Mouse (Mus musculus) layer of hippocampus, adult 9-11 months (tissue): ENCODE measurements around the gene Dnmt3b.

ENCODE experiments used
- DNase-seq: peaks from one replicate; pipeline ENCODE4 v3.0.0; 2022

Gene Dnmt3b

DNA sequence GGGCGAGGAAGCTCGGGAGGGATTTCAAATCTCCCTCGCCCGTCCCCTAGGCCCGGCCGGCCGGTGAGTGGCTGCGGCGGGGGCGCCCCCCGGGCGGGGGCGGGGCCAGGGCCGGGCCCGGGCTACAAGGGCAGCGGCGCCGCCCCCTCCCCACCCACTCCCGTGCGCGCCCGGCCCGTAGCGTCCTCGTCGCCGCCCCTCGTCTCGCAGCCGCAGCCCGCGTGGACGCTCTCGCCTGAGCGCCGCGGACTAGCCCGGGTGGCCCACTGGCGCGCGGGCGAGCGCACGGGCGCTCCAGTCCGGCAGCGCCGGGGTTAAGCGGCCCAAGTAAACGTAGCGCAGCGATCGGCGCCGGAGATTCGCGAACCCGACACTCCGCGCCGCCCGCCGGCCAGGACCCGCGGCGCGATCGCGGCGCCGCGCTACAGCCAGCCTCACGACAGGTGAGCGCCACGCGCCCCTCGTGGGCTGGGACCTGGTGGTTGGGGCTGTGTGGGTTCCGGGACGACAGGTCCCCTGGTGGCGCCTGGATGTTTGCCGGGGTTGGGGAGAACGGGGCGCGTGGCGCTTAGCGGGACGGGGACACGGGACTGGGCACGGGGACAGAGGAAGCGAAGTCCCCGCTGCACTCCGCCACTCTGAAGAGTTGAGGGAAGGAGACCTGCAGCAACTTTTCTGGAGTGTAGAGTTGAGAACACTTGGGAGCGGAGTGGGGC, at the start of gene Dnmt3b:
TSS of gene Dnmt3b (plus strand) at position 153 of the 716 bp plus-strand sequence.
- no peak for DNase-seq

DNA sequence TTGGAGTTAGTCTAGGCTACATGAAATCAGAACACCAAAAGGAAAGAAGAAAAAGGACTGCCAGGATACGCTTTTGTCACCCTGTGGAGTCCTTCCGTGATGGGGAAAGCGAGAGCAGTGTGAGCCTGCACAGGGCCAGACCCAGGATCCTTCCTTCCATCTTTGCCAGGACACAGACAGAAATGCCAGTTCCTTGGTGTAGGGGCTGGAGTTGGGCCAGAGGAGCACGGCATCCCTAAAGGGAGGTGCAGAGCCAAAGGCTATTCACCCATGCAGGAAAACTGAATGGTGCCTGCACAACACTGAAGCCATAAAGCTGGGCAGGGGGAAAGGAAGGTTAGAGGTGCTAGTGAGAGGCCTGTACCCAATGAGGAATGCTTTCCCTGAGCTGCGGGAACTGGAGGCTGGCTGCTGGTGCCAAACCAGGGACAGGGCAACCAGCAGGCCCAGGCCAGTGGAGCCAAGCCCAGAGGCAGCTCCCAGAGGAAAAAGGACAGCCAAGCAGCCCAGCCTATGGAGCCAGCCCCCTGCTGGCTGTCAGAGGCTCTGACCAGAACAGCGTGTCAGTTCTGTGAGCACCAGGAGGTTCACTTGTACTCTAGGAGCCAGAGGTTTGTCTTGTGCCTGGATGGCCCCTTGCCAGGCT, 49.1 kb upstream of the Dnmt3b start:
- peak; percentile 23 for DNase-seq

DNA sequence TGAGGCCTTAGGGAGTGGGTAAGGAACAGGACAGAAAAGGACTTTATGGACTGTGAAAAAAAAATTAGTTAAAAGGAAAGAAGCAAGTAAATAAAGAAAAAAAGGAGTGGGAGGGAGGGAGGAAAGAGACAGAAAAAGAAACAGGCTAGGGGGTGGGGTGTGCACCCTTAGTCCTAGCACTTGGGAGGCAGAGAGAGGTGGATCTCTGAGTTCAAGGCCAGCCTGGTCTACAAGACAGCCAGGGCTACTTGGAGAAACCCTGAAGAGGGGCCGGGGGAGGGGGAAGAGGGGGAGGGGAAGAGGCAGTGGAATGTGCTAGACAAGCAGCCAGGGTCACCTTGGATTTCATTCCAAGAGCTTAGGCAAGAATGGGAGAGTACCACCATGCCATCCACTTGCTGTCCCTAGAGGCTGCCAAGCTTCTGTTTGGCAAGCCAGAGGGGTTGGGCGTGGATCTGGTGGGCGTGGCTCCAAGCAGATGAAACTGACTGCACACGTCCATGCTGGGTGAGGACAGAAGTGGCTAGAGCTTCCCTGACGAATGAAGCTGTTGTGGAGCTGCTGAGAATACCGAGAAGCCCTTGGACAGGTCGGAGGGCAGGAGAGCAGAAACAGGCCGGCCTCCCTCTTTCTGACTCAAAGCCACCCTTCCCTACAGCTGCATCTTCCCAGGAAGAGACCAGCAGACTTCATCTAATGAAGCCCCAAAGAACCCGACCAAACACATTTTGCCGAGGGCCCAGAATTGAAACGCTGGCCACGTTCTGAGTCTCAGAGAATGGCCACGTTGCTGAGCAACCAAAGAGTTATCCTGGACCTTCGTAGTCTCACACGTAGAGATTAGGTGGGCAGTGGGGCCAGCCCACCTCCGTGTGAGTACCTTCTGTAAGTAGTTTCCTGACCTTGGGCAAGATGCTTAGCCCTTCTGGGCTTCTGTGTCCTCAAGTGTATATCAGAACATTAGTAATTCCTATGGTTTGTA, 48.3 kb upstream of the Dnmt3b start:
- DNase-seq = peak; percentile 32

DNA sequence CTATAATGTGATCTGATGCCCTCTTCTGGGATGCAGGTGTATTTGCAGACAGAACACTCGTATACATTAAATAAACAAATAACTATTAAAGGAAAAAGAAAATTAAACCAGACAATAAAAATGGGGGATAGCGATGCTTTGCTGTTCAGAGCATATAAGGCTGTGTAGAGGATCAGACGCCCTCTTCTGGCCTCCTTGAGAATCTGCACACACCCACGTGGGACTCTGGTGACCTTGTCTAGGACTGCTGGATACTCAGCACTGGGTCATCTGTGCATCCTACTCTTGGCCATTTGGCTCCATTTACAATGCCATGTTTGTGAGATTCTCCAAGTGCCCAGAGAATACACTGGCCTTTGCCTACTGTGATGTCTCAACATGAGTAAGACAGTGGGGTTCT, 45.5 kb upstream of the Dnmt3b start:
- no peak for DNase-seq

DNA sequence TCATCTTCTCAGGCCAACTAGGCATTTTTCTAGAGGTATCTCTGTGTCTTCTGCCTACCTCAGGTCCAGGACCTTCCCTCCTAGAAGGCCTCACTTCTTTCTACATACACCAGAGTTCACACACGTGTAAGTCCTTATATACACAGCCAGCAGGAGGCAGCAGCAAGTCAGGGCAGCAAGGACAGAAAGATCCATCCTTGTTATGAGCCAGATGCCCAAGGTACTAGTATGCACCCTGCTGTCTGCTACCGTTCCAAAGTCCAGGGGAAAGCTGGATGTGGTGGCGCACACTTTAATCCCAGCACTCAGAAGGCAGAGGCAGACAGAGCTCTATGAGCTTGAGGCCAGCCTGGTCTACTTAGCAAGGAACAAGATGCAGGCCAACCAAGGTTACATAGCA, 42.8 kb upstream of the Dnmt3b start:
- DNase-seq = no peak

DNA sequence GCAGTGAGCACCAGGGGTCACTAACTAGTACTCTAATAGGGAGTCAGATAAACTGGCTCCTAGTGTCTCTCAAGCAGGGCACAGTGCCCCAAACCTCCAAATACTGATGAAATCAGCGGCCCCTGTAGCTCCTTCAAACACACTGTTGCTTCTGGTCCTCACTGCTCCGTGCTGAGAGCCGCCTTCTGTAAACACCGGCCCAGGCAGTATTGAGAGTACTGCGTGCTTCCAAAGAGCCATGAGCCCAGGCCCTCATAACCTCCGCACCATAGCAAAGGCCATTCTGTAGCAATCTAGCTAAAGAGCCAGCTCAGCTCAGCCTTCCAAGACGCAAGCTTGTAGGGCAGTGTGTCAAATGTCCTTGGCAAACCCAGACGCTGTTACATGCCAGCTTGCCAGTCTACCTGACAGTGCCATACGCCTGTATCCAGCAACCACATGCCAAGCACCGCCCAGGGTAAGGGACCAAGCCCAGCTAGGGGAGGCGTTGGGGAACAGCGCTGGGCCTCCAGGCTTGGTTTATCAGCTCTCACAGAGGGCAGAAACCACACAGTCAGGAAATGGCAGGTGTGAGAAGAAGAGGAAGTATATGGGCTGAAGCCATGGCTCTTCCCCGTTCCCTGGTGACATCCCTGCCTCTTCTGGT, 41.3 kb upstream of the Dnmt3b start:
- DNase-seq = no peak

DNA sequence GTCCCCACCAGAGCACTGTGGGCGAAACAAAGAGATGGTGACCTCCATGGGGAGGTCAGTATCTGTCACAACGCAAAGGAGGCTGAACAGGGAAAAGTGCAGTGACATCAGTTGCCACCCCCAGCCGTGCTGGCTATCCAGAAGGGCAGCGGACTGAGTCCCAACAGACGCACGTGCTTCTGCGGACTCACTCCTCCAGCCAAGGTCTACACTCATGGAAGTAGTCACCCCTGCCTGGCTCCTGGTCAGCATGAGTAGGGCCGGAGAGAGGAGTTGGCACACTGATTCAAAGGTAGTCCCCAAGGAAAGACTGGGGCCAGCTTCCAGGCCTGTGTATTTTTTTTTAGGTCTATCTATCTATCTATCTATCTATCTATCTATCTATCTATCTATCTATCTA, 40.2 kb upstream of the Dnmt3b start:
- no peak for DNase-seq

DNA sequence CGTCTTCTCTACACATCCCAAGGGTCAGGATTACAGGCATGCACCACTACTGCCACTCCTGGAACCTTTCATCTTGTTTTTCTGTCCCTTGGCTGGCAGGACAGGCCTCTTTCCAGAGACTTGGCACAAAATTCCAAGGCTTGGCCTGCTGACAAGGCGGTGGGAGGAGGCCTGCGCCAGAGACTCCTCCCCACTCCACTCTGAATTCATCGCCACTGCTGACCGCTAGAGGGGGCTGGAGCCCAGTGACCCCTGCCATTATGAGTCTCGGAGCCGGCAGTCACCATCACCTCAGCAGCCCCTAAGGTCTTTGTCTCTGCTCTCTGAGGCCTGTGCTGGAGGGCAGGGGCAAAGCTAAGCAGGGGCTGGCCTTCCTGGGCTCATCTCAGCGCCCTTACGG, 39.7 kb upstream of the Dnmt3b start:
- peak; percentile 78 for DNase-seq

DNA sequence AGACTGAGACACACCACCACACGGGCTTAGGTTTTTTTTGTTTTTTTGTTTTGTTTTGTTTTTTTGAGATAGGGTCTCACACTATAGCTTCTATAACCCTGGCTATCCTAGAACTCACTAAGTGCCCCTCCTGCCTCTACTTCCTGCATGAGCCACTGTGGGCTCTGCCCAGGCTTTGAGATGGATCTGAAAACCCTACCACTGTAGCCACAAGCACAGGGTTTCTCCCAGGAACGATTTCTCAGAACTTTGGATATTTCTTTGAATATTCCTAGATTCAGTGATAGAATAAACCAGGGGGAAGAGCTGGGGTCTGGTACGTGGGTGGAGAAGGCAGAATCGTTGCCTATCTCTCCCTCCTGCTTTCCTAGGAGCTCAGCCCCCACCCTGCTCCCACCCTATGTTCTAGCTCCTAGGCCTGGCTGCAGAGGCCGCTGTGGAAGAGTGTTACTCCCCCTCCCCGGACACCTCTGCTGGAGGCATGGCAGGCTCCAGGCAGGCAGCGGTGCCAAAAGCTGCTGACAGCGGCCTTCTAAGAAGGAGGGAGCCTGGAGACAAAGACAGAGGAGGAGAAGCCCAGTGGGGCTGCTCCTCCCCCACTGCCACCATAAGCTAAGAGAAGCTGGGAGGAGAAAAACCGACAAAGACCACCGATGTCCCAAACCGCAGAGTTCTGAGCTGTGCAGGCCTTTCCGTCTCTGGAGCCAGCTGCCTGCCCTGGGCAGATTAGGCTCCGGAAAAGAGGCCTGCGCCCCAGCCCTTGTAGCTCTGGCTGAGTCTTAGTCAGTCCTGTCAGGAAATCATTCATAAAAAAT, 38.6 kb upstream of the Dnmt3b start:
- DNase-seq = no peak

DNA sequence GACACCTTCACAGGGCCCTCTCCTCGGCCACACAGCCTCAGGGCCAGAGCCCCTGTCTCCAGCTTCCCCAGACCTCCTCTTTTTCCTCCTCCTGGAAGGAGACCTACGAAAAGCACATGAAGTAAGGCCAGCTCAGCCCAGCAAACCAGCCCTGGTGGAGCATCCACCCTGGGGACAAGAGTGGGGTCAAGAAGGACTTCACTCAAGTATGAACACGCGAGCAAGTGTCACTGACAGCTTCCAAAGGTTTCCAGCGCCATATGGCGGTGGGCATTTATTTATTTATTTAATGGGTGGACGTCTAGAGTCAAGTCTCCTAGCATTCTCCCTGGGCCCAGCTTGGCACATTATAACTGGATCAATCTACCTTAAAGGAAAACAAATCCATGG, 38.0 kb upstream of the Dnmt3b start:
- no peak for DNase-seq

DNA sequence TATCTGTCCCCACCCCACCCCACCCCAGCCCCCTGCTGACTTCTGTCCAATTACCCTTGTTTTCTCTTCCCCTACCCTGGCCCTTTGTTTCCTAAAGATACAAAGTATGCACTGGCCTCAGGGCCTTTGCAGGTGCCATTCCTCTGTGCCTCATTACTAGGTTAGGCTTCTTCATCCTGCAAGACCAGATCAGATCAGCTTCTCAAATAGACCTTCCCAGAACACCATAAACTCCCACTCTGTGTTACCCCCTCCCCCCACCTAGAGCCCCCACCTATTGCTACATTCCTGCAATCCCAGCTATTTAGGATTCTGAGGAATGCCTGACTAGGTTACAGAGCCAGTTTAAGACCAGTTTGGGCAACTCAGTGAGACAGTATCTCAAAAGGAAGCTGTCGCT, 37.5 kb upstream of the Dnmt3b start:
- no peak for DNase-seq

DNA sequence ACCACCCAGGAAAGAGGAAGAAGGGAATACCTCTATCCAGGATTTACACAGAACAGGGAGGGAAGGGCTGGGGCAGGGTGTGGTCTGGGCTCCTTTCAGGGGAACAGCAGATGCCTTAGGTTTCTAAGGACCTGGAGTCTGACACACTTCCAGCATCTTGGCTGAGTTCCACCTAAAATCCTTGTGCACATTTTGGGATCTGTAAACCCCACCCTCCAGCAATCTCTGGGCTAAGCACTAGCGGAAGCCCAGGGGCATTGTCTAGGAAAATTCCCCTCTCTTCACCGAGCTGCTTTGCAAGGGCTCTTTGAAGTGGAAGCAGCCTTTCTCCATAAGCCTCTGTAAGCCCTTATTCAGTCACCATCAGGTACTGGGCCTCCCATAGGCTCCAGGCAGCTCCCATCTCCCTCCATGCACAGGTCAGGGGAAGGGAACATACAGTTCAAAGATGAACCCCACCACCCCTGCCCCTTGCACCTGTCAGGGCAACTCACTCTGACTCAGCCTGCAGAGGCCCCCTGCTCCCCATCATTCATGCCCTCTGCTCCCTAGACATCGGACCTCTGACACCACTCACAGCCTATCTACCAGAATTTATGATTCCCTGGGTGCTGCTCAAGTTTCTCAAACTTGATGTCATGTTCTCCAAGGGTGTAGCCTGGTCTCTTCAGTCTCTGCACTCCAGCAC, 36.5 kb upstream of the Dnmt3b start:
- DNase-seq = no peak

DNA sequence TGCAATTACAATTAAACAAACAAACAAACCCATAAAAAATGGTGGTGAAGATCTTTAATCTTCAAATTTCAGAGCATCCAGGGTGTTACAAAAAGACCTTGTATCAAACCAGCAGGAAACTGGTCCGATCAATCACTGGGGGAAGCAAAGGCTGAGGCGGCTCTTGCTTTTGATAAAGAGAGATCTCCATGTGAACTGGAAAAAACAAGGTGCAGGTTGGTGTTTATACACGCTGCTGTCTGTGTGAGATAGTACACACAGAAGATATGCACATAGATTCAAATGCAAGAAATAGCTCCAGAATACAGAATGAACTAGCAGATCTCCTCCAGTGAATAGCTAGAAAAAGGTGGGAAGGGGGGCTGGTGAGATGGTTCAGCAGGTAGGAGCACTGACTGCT, 32.4 kb upstream of the Dnmt3b start:
- no peak for DNase-seq

DNA sequence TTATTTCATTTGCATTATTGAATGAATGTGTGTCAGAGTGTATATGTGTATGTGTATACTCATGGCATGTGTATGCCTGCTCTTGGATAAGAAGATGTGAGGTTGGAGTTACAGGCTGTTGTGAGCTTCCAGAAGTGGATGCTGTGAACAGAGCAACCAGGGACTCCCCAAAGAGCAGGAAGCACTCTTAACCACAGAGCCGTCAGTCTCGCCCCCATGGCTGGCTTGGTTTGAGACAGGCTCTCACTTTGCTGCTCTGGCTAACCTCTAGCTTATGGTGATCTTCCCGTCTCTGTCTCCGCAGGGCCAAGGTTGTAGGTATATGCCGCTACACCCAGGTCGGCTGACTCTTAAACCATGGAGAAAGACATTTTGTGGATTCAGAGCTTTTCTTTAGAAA, 30.8 kb upstream of the Dnmt3b start:
- no peak for DNase-seq

DNA sequence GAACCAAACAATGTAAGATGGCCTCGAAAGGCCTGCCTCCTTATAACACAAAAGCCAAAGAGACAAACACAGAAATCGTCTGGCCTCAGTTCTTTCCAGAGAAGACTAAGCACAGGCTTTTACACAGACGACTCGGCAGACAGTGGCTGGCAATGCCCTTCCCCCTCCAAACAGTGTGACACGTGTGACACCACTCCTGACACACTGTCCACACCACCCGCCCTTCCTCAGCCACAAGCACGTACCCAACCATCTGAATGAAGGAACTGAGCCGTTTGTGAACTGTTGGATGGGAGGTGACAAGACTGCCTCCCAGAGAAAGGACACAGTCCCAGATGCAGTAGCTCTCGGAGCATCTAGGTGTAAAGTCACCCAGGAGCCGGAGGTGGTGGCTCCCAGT, 30.4 kb upstream of the Dnmt3b start:
- no peak for DNase-seq

DNA sequence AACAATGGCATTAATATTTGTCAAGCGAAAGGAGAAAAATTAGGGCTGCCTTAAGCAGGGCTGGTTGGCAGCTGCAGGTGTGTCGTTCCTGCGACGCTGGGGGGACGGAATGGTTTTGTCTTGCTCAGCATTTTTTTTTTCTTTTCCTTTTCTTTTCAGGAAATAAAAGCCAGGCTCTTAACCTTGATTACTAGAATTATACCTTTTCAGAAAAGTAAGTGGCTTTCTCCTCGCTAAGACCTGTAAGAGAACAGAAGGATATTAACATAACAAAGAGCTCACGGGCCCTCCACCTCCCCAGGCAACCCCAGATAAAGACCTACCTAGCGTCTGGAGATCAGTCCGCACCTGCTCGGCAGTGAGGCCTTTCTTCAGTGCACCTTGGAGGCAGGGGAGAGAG, 26.8 kb upstream of the Dnmt3b start:
- DNase-seq = no peak

DNA sequence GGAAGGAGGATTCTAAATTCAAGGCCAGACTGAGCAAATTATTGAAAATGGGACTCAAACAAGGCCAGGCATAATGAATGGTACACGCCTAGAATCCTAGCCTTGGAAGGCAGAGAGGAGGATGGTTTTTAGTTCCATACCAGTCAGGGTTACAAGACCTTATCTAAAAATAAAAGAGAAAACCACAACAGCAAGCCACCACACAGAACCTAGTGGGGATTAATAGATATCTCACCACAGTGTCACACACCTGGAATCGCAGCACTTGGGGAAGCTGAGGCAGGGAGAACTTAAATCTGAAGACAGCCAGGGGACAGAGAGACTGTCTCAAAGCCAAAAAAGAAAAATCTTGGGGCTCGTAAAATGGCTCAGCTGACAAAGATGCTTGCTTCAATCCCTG, 18.3 kb upstream of the Dnmt3b start:
- no peak for DNase-seq

DNA sequence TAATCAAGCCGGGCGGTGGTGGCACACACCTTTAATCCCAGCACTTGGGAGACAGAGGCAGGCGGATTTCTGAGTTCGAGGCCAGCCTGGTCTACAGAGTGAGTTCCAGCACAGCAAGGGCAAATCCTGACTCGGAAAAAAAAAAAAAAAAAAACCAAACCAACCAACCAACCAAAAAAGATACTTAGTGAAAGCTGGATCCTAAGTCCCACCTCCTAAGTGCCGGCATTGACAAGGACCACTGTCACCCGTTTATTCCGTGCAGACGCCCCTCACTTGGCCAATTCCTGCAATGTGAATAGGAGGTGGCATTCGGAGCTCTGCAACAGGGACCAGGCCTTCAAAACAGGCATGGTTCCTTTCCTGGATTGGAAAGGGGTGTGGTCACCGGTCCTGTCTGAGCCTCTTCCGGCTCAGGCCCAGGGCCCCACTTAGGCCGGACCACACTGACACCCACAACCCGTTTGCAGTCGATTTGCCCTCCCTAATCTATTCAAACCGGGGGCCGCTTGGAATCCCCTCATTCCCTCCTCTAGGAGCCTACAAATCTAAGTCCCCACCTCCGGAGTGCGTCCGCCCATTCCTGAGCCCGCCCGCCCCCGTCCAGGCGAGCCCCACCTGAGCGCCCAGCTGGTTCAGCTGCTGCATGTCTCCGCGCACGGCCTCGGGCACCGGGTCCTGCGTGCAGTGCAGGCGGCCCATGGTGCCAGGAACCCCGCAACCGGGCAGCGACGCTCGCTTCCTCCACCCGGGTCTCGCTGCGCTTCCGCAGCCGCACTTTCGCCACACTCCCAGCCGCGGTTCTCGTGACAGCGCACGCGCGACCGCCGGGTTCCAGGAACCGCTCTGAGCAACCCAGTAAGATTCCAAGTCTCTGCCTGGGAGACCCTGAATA, 17.0 kb upstream of the Dnmt3b start, which contains the start of gene Commd7:
TSS of gene Commd7 (minus strand) at position 806 of the 895 bp plus-strand sequence.
- peak; percentile 72 for DNase-seq

DNA sequence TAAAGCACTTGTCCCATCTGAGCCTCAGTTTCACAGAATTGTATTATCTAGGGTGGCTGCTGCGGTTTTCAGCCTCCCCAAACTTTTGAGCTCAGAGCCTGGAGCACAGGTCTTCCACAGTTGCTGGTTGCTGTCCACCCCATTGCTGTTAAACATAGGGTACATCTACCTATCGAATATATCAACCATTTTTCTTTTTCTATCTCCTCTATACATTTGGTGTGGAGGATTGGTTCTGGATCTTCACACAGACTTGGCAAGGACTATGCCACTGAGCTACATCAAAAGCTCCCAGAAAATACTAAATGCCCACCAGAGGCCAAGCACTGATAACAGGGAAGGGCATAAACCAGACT, 16.4 kb upstream of the Dnmt3b start:
- DNase-seq = no peak

DNA sequence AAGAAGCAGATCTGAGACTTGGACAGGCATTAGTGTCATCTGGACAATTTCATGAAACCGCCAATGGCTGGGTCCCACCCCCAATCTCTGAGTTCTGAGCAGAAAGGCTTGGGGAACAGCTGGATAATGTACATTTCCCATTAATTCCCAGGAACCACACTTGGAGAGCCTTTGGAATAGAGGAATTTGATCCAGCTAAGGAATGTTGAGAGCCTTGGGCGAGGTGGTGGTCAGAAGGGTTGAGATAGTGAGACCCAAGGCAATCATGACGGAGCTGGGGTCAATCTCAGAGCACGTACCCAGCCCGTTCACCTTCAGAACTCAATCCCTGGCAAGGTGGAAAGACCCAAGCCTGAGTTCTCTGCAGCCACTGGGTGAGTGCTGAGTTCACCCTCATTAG, 16.0 kb upstream of the Dnmt3b start:
- no peak for DNase-seq
